Mouse (Mus musculus) frontal cortex, adult 2 months (tissue): ENCODE results near the gene Klhl26. TPM values are rescaled to one million over a fixed set of nuclear protein-coding genes. Genes with fewer than 3 reads are reported as not detected.
A peak's percentile ranks its signal among the peaks of the same experiment; 100 is the strongest.

Experiments
- DNase-seq, 2 experiments: peaks; one replicate each; pipeline ENCODE4 v3.0.0; 2022; ENCODE audit warnings: low spot score in 1 of 2; ENCODE audit errors: extremely low spot score in 1 of 2
- polyA plus RNA-seq: library from polyadenylated mRNA; depleted of rRNA; stranded (reverse); fragments of >200 nt; gene quantifications from 2 replicates; pipeline ENCODE4 v1.2.3, GENCODE M21; 2012

Gene Klhl26
- polyA plus RNA-seq, 1 experiment = 59.6 TPM

DNA sequence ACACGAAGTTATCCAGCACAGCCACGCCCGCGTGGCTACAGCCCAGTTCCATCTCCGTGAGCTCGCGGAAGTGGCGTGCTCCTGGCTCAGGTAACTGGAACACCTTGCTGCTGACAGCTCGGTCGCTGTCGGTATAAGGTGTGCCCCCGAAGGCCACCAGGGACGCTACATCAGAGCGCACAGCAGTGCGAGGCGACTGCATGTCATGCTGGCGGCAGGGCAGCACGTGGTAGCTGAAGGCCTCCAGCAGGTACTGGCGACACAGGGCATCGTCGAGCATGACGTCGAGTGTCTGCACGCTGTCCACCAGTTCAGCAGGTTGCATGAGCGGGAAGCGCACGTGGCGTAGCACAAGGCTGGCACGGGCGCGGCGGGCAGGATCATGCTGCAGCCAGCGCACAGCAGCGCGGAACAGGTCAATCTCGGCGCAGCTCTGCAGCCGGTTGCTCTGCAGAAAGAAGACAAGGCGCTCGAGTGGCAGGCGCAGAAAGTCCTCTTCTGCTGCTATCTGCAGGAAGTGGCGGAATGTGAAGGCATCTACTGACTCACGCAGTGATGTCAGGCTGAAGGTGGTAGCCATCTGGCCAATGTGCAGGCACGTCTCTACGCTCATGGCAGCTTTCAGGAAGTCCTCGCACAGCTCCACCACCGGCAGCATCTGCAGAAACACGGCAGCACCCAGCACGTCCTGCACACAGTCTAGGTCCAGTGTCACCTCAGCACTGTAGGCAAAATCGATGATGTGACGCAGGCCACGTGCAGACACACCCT, 24.4 kb downstream of the Klhl26 start:
- DNase-seq = peak in 1 of 2 experiments; percentile 58

DNA sequence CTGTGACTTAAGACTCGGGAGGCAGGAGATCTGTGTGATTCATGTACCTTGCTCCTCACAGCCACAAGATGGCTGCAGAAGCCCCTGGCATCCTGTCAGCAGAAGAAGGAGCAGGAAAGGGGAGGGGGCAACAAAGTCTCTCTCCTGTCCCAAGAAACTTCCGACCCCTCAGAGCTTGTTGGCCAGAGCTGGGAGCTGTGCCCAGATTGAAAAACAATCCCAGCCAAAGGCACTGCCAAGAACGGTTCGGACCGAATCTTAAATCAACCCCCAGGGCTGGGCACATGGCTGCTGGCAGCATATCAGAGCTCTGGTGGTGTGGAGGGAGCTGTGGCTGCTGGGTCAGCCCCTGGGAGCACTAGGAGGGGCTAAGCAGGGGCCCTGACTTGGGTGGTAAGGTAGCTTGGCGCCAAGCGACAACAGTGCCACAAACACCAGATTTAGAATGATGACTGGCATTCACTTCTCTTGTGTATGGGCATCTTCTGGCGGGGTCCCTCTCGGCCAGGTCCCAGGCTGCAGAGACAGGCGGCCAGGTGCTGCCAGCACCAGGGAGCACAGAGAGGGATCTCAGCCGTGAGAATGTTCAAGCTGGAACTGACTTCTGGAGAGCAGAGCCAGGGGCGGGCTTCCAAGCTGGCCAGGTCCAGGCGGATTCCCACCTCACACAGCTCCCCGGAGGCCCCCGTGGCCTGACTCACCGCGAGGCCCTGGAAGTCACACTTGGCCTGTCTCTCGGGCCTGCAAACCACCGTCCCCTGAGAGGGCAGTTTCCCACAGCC, 28.9 kb downstream of the Klhl26 start:
- DNase-seq = peak in 1 of 2 experiments; percentile 49

DNA sequence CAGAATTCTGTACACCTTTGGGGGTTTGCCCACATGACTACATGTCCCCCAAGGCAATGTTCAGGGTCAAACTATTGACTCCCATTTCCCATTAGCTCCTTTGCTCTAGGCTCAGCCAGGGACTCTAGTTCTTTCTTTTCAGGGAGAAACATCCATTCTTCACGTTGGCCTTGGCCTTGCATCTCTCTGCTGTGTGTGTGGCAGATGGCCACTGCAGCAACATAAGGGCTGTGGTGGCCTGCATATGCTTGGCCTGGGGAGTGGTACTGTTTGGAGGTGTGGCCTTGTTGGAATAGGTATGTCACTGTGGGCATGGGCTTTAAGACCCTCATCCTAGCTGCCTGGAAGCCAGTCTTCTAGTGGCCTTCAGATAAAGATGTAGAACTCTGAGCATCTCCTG, 30.8 kb downstream of the Klhl26 start:
- DNase-seq = no peak

DNA sequence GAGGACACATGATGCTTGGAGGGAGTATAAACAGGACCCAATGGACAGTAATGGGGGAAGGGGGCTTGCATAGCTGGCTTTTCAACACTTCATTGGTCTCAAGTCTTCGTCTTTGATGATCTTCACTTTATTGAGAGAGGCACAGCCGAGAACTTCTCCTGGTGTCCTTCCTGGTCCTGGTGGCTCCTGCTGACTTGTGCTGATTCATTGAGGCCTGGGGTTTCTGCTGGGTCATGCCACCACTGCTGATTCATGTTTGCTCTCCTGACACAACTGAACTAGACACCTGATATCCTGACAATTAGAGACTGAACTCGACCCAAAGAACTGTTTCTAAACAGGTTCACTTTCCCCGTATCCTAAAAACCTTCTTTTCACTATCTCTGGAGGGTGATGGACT, 33.4 kb downstream of the Klhl26 start:
- no peak for DNase-seq

DNA sequence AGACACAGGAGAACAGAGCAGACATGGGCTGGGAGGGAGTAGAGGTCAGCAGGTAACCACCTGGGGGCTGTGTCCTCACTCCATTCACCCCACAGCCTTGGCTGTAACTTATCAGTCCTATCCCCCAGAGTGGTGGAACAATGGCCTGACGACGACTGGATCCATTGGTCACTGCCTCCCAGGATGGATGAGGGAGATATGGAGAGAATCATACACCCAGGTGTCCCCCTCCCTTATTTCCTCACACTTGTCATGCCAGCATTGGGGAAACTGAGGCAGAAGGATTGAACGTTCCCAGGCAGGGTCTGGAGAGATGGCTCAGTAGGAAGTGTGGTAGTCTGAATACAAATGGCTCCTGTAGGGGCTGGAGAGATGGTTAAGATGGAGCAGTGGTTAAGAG, 35.2 kb downstream of the Klhl26 start:
- no peak for DNase-seq

DNA sequence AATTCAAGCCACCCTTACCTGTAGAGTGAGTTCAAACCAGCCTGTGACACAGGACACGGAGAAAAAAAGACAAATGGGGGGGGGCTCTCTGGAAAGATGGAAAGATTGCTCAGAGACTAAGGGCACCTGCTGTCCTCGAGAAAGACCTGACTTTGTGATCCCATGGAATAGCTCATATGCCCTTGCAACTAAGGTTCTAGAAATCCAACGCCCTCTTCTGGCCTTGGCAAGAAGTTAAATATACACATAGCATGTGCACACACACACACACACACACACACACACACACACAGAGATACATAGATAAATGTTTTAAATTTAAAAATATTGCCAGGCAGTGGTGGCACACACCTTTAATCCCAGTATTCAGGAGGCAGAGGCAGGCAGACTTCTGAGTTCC, 36.5 kb downstream of the Klhl26 start:
- no peak for DNase-seq

DNA sequence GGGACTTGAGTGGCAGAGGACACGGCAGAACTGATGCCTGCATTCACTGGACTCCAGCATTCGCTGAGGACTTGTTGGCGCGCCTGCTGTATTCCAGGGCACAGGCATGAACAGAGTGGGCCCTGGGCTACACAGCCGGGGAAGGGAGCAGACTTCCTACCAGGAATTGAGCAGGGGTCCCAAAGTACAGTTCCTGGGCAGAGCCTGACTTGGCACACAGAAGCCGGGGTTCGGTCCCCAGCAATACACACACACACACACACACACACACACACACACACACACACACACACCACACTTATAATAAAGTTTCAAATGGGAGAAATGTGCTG, 37.0 kb downstream of the Klhl26 start:
- DNase-seq = no peak

DNA sequence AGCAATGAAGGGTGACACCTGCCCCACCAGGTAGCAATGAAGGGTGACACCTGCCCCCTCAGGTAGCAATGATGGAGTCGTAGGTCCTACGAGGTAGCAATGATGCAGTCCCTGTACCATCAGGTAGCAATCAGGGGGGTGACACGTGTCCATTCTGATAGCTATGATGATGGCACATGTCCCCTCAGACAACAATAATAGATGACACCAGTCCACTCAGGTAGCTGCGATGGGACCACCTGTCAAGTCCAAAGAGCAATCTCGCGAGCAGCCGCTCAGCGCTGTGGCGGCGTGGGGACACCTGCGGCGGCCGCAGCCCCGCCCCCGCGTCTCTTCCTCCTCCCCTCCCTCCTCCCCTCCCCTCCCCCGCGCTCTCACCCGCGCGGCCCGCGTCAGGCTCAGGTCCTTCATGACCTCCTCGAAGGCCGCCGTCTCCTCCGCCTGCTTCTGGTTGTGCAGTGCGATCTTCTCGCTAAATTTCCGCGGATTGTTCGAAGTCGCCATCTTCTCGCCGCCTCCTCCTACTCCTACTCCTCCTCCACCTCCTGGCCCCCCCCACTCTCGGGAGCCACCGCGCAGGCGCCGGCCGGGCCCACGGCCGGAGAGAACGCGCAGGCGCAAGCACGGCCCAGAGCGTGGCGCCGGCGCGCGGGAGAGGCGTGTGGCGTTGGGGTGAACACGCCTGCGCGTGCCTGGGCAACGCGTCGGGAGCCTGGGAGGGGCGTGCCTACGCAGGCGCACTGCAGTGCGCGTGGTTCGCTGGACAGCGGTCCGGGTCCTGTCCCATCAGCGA, 37.5 kb downstream of the Klhl26 start, which contains the start of gene Crtc1:
Gene Crtc1 (minus strand): TSS at position 525 of the 793 bp plus-strand sequence.
- peak; percentile 88 to 96 for DNase-seq

DNA sequence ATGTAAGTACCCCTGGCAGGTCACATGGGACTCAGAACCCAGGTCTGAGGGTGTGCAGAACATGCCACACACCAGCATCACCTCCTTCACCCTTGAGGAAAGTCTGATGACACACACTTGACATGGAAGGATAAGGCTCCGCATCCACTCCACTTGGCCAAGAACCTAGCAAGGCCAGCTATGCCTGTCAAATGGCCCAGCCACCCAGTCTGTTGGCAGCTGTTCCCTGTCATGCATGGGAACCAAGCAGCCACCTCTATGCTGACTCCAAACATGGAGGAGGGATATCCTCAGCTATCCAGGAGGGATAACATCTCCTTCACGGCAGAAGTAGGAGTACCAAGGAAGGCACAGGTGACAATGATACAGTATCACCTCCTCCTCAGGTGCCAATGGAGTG, 38.3 kb downstream of the Klhl26 start:
- no peak for DNase-seq

DNA sequence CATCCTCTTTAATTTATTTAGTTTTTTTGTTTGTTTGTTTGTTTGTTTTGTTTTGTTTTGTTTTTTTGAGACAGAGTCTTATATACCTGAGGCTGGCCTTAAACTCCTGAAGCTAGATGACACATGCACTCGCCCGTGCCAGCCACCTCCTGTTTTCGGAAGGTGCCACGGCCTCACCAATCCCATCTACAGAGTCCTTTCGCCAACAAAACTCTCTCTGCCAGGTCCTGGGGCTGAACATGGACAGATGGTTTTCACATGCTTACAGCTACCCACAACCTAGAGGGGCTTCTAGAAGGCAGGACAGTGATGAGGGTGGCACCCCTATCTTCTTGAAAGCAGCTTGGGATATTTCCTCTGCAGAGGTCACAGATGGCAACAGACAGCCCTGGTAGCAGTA, 41.6 kb downstream of the Klhl26 start:
- DNase-seq = no peak

DNA sequence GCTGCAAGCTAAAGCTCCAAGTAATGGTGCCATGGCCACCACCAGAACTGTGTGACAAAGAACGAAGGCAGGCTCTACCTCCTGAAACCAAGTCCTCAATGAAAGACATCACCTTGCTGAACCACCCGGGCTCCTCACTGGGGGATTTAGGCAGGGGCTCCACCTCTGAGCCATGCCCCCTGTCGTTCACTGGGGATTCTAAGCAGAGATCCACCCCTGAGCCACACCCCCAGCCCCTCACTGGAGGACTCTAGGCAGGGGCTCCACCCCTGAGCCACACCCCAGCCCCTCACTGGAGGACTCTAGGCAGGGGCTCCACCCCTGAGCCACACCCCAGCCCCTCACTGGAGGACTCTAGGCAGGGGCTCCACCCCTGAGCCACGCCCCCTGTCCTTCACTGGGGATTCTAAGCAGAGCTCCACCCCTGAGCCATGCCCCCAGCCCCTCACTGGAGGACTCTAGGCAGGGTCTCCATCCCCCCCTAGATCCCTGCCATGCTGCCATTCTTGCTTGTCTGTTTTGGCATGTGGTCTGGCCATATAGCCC, 43.7 kb downstream of the Klhl26 start:
- no peak for DNase-seq

DNA sequence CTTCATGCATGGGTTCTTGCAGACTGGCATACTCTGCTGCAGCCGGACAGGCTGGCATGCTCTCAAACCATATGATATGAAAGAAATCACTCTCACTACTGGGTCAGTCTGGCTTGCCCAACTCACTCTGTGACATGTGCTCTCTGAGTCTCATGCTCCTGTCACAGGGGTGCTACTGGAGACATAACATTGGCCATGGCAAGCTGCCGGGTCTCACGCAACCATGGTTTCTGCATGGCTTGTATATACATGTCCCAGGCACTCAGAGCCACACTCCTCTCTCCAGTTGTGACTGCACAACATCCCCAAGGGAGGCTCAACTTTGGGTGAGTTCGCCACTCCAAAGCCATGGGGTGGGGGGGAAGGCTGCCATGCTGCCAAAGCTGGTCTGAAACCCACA, 45.6 kb downstream of the Klhl26 start:
- no peak for DNase-seq

DNA sequence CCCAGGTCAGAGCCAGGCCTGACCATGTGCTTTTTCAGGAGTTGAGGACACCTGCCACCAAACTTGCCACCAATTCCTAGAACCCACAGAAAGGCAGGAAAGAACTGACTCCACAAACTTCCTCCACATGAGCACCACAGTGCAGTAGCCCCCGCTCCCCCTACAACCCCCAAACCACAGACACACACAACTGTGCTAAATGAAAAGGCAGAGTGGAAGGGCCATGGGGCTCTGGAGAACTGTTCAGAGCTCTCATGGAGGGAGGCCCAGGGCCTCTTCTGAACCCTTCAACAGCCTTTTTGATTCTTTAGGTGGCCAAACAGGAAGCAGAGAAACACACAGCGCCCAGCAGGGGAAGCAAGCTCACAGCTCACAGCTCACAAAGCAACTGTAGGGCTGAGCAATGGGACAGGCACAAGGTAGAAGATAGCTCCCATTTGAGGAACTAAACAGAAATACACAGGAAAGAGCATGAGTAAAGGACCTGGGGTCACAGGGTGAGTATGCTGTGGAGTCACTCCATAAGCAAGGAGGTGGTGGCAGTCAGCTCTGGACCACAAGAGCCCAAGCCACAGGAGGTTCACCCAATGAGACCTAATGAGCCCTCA, 50.4 kb downstream of the Klhl26 start:
- no peak for DNase-seq

DNA sequence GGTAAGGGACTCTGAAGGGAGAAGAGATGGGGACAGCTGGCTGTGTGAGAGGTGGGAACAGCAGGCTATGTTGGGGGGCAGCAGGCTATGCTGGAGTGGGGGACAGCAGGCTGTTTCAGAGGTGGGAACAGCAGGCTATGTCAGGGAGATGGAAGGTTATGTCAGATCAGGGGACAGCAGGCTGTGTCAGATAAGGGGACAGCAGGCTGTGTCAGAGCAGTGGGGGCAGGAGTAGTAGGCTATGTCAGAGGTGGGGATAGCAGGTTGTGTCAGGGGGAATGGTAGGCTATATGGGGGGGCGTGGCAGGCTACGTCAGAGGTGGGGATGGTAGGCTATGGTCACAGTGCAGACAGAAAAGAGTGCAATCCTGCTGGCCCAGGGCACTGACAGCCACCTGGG, 54.0 kb downstream of the Klhl26 start:
- DNase-seq = no peak

DNA sequence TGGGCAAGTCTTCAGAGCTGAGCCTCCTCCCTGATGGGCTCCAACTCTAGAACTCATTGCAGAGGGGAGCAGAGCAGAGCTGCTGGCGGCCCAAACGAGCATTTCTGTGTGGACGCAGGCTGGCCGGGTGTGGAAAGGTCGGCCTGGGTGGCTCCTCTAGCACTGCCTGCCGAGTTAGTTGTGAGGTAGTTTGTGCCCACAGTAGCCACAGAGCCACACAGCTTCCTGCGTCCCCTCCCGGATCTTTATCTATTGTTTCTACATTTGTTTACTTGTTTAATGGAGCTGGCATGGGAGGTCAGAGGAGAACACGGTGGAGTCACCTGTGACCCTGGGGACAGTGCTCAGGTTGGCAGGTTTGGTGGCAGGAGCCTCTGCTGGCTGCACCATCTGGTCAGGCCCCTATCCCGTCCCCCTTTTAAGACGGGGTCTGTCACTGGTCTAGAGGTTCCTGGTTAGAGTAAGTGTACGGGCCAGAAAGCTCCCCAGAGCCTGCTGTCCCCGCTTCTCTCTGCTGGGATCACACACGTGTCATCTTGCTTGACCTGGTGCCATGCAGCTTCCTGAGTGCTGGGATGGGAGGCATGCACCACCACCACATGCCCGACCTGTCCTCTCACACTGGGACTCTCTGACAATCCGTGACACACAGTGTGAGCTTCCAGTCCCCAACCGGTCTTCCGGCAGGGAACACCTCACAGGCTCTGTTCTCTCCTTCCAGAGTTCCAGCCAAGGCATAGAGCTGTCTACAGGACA, 55.2 kb downstream of the Klhl26 start:
- DNase-seq = no peak

DNA sequence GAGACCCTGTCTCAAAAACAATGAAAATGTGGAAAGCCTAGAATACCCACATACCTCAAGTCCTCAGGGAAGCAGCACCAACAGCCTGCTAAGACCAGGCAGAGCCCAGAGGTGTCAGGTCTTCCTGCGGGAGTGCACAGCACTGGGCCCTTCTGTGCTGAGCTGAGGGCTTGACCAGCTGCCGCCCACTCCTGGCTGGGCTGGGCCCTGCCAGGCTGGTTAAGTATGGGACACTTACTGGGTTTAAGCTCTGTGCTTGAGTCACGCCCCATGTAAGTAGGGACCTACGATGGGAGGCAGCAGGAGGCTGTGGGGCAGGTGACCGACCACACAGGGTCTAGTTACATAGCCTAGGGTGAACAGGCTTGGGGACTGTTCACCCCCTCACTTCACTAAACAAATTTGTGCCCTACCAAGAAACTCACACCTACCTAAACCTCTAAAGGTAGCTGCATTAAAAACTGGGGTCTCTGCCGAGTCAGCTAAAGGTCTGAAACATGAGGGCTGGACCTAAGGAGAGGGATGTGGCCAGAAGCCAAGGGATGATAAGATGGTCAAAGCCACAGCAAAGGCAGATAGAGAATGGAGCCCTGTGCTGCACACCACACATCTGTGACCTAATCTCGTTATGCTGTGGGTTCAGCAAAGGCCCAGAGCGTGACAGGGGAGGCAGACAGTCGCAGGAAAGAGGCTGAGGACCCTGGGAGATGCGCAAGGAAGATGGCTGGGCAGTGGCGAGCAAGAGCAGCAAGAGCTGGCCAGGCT, 56.7 kb downstream of the Klhl26 start:
- no peak for DNase-seq

DNA sequence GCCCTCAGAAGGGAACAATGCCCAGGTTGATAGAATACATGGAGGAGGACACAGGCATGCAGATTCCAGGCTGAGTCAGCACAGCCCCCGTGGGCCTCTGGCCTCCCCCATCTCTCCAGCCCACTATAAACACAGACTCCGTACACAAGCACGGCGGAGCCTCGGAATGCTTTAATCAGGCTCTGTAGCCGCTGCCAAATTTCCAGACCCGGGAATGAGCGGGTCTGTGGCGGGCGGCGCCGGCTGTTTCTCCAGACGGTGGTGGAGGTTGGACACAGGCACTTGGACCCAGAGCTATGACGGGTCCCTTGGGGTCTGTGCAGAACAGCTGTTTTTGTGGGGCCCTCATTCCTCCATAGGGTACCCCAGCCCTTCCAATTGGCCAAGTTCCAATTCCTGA, 57.8 kb downstream of the Klhl26 start:
- peak; percentile 53 to 74 for DNase-seq

DNA sequence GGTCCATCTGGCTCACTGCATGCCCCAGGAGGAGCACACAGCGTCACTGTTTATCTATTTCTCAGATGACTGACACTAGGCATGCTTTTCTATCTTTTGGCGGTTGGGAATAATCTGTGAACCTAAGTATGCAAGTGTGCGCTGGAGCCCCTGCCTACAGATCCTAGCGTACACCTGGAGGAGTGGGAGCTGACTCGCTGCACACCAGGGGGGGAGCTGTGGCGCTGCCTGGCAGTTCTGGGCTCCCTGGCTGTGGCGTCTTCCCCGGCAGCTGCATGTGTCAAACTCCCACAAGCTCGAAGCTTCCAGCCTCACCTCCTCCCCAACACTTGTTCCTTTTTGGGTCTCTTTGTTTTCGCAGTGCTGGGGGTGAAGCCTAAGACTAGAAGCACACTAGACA, 58.9 kb downstream of the Klhl26 start:
- peak; percentile 86 to 90 for DNase-seq

DNA sequence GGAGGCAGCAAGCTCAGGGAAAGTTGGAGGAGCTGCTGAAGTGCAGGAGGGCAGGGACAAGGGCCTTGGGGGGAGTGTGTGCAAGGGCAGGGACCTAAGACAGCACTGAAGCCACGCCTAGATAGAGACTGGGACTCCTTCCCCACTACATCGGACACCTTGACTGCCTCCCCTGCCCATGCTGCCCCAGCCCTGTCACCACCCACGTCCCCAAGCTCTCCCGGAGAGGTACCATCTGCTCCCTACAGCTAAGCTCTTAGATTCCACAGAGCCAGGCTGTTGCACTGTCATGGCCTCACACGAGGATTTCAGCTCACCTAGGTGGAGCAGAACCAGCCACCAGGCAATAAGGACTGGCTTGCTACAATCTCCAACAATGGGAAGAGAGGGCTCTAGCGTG, 59.8 kb downstream of the Klhl26 start:
- peak; percentile 65 to 74 for DNase-seq
